Mouse (Mus musculus) forebrain, embryonic 10.5 days (tissue): ENCODE measurements around the gene Pde3a. TPM values are rescaled to one million over a fixed set of nuclear protein-coding genes. Genes with fewer than 3 reads are reported as not detected.

Experiments used
- DNase-seq: peaks from one replicate; pipeline ENCODE4 v3.0.0-alpha.2; 2017; ENCODE audit warnings: low spot score; ENCODE audit errors: extremely low spot score
- H3K27ac ChIP-seq: fragments of 300-500 bp; sonication (generic); 2 replicates; pipeline ENCODE4 v1.5.1; 2016; ENCODE audit warnings: mild to moderate bottlenecking
- H3K27me3 ChIP-seq: fragments of 300-500 bp; sonication (generic); 2 replicates; pipeline ENCODE4 v1.6.1; 2016; ENCODE audit warnings: mild to moderate bottlenecking; ENCODE audit not compliant: poor library complexity, severe bottlenecking
- H3K36me3 ChIP-seq: fragments of 300-500 bp; sonication (generic); replicated peaks from 2 replicates; pipeline ENCODE4 v1.6.1; 2016; ENCODE audit warnings: mild to moderate bottlenecking, moderate library complexity
- H3K4me1 ChIP-seq: fragments of 300-500 bp; sonication (generic); 2 replicates; pipeline ENCODE4 v1.6.1; 2016
- H3K4me3 ChIP-seq: fragments of 300-500 bp; sonication (generic); 2 replicates; pipeline ENCODE4 v1.5.1; 2016; ENCODE audit warnings: mild to moderate bottlenecking, moderate library complexity
- H3K9me3 ChIP-seq: fragments of 300-500 bp; sonication (generic); 2 replicates; pipeline ENCODE4 v1.6.1; 2016; ENCODE audit warnings: mild to moderate bottlenecking, moderate library complexity
- WGBS: fragments of 180-500 bp; shearing (Covaris S2); methylation state at CpG from one replicate; pipeline ENCODE4 v1.1.7; 2016; 5-methylcytosine and 5-hydroxymethylcytosine counted together
- polyA plus RNA-seq: library from polyadenylated mRNA; unstranded; fragments of >200 nt; fragmentation: Nextera tagmentation; extraction: Ambion mirVana; gene quantifications from 2 replicates; pipeline ENCODE4 v1.2.1, GENCODE M21; 2016

Gene Pde3a
- polyA plus RNA-seq, 1 experiment from 2014 or later = 1.3 TPM

DNA sequence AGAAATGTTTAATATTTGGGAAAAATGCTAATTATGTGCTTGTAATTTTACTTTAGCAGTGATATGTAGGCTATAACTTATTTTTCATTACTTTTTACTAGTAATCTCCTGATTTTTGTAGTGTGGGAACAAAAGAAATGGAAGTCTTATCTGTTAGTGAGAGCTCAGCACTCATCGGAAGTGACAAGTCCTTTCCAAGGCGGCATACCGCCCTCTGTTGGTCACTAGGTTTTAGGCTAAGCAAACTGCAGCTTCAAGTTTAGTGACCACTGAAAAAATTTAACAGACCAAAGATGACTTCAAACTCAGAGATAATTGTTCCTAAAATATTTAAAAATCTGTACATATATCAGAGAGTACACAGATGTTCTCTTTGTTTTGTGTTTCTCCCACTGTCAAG lies 198.5 kb downstream of the Pde3a start:
- 10% methylated on average over 3 of the region's 3 CpGs for WGBS
- H3K36me3 ChIP-seq = no peaks in the 10 kb centered on the region
- no peak overlapping the region for H3K27ac ChIP-seq
- peak; percentile 39 for DNase-seq
- H3K4me3 ChIP-seq = no peak overlapping the region
- H3K27me3 ChIP-seq = no peaks in the 10 kb centered on the region
- no peaks in the 10 kb centered on the region for H3K4me1 ChIP-seq
- no peaks in the 10 kb centered on the region for H3K9me3 ChIP-seq

- no peaks in the 10 kb centered on the region for H3K36me3 ChIP-seq
- no peak for DNase-seq
- no peaks in the 10 kb centered on the region for H3K27me3 ChIP-seq
- no peaks in the 10 kb centered on the region for H3K4me1 ChIP-seq
- WGBS = 89% methylated on average over 8 of the region's 8 CpGs
- no peak overlapping the region for H3K4me3 ChIP-seq
- H3K9me3 ChIP-seq = no peaks in the 10 kb centered on the region
- no peak overlapping the region for H3K27ac ChIP-seq
These were observed 199.8 kb downstream of the Pde3a start for GRCm38 (mm10) chr6:141448886-141449285.

DNA sequence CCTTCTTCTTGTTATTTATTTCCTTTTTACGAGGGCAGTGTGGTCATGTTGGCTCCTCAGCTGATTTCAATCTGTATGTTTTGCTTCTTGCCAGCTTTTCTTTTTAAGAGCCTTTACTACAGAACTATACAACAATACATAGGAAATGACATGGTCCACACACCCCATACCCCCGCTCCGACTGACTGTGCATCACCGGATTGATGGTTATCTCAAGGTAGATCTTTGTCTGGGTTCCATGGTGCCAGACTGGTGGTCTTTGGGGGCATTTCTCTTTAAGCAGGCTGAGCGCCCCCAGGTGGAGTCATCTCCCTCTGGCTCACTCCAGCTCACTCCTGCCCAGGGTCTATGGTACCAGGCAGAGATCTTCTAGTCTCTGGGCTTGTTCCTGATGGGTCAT lies 206.3 kb downstream of the Pde3a start:
- no peak overlapping the region for H3K4me3 ChIP-seq
- no peak overlapping the region for H3K27ac ChIP-seq
- no peaks in the 10 kb centered on the region for H3K9me3 ChIP-seq
- DNase-seq = no peak
- no peaks in the 10 kb centered on the region for H3K4me1 ChIP-seq
- H3K27me3 ChIP-seq = no peaks in the 10 kb centered on the region
- H3K36me3 ChIP-seq = no peaks in the 10 kb centered on the region
- 90% methylated on average over 5 of the region's 5 CpGs for WGBS

DNA sequence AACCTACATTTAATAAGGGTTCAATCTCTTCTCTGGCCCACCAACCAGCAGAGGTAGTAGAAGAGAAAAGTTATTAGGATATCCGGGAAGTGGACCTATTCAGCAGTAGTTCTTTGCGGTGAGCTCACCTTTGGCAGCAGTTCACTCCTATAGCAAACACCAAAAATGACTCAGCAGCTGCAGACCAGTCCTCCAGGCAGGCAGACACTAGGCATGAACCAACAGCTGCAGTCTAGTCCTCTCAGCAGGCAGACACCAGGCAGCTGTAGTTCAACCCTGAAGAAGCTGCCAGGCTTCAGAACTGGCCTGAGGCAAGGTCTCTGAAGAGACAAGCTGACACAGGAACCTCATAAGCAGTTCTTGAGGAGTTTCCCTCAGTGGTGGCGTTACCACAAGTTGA lies 207.5 kb downstream of the Pde3a start:
- no peaks in the 10 kb centered on the region for H3K4me1 ChIP-seq
- H3K36me3 ChIP-seq = no peaks in the 10 kb centered on the region
- H3K27ac ChIP-seq = no peak overlapping the region
- no peak overlapping the region for H3K4me3 ChIP-seq
- no peaks in the 10 kb centered on the region for H3K27me3 ChIP-seq
- H3K9me3 ChIP-seq = no peaks in the 10 kb centered on the region
- WGBS = 90% methylated on average over 3 of the region's 3 CpGs
- DNase-seq = no peak

- Histone ChIP-seq H3K9me3 (no peaks in the 10 kb centered on the region), H3K4me1 (no peaks in the 10 kb centered on the region), H3K27ac (no peak overlapping the region), H3K36me3 (no peaks in the 10 kb centered on the region), H3K27me3 (no peaks in the 10 kb centered on the region), H3K4me3 (no peak overlapping the region)
- 89% methylated on average over 2 of the region's 2 CpGs for WGBS
- DNase-seq = no peak
These were observed 221.2 kb downstream of the Pde3a start for GRCm38 (mm10) chr6:141470251-141470650.

GRCm38 (mm10) chr6:141474223-141474622 lies 225.2 kb downstream of the Pde3a start:
- DNase-seq = no peak

GRCm38 (mm10) chr6:141474696-141475095 lies 225.6 kb downstream of the Pde3a start:
- Histone ChIP-seq H3K9me3 (no peaks in the 10 kb centered on the region), H3K27ac (no peak overlapping the region), H3K36me3 (no peaks in the 10 kb centered on the region), H3K4me1 (no peaks in the 10 kb centered on the region), H3K27me3 (no peaks in the 10 kb centered on the region), H3K4me3 (no peak overlapping the region)
- no peak for DNase-seq
- WGBS = 78% methylated on average over 3 of the region's 3 CpGs

More at GRCm38 (mm10) chr6:141474223-141474622, 225.2 kb downstream of the Pde3a start:
- H3K4me1 ChIP-seq = no peaks in the 10 kb centered on the region
- no peaks in the 10 kb centered on the region for H3K36me3 ChIP-seq
- no peak overlapping the region for H3K4me3 ChIP-seq
- H3K27ac ChIP-seq = no peak overlapping the region
- no peaks in the 10 kb centered on the region for H3K27me3 ChIP-seq
- H3K9me3 ChIP-seq = no peaks in the 10 kb centered on the region
- 77% methylated on average over 2 of the region's 2 CpGs for WGBS

DNA sequence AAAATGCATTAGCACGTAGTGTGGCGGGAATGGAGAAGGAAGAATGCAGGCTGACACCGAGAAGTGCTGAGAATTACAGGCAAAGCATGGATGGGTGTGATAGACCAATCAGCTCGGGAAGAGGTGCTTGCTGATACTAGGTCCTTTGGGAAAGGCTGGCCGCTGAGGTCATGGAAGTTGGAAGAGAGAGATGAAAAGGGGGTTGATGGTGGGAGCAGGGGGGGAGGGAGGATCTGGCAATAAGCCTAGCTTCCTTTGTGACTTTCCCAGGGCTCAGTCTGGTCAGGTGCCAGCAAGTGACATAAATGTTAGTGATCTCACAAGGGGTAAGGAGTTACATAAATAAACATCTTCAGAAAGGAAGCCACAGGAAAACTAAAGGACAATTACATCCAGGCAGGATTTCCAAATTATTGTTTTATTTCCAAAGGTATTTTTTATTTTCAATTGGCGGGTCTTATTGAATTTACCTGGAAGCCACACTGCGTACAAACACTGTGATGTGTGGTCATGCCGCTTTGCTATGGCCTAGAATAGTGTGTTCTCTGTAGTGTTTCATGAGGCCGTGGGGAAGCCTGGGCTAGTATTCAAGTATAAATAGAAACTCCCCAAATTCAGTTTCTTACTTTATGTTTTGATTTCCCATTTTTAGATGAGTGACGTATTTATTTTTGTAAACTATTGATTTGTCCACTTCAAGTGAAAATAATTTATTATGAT lies 236.4 kb downstream of the Pde3a start:
- 81% methylated on average over 10 of the region's 10 CpGs for WGBS

DNA sequence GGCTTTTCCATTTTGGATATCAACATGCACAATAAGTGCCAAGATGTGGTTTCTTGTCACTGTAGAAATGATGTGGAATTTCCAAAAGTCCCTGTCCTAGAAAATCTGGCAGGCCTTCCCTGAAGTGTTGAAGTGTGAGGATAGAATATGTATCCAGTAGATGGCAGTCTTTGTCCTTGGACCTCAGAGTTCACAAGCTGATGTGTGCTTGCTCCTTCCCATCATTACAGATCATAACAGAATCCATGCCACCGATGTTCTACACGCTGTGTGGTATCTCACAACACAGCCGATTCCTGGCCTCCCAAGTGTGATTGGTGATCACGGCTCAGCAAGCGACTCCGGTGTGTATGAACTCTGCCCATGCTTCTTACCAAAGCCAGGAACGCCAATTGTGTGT lies 238.2 kb downstream of the Pde3a start:
- 74% methylated on average over 7 of the region's 7 CpGs for WGBS
- Histone ChIP-seq H3K27me3 (peaks cover 6% of the 10 kb centered on the region; the same call in 1 of the 2 replicates), H3K4me1 (peaks cover 4% of the 10 kb centered on the region; the same call in 1 of the 2 replicates), H3K36me3 (no peaks in the 10 kb centered on the region), H3K27ac (no peak overlapping the region), H3K4me3 (no peak overlapping the region), H3K9me3 (no peaks in the 10 kb centered on the region)
- DNase-seq = no peak

More for the DNA sequence above, 236.4 kb downstream of the Pde3a start:
- no peak for DNase-seq
- Histone ChIP-seq H3K27me3 (no peaks in the 10 kb centered on the region), H3K27ac (no peak overlapping the region), H3K4me3 (no peak overlapping the region), H3K36me3 (no peaks in the 10 kb centered on the region), H3K9me3 (no peaks in the 10 kb centered on the region), H3K4me1 (peaks cover 4% of the 10 kb centered on the region; the same call in 1 of the 2 replicates)

GRCm38 (mm10) chr6:141488619-141489018 lies 239.6 kb downstream of the Pde3a start:
- Histone ChIP-seq H3K4me1 (peaks cover 4% of the 10 kb centered on the region; the same call in 1 of the 2 replicates), H3K36me3 (no peaks in the 10 kb centered on the region), H3K9me3 (no peaks in the 10 kb centered on the region), H3K27me3 (peaks cover 18% of the 10 kb centered on the region), H3K27ac (no peak overlapping the region), H3K4me3 (no peak overlapping the region)
- DNase-seq = peak; percentile 65
- 19% methylated on average over 11 of the region's 11 CpGs for WGBS

DNA sequence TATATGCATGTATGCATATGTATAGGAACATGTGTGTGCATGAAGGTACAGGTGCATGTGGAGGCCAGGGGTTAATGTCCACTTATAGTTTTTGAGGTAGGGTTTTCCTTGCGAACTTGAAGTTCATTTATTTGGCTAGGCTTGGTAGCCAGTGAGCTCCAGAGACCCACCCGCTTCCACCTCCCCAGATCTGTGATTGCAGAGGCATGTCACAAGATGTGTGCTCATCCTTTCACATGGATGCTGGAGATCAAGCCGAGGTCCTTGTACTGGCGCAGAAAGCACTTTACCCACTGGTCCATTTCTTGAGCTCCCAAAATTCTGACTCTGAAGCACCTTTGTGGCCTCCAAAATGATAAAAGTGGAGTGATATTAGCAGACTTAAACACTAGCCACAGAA lies 245.8 kb downstream of the Pde3a start:
- peak overlapping the region; percentile 78 for H3K27ac ChIP-seq
- DNase-seq = no peak
- H3K4me3 ChIP-seq = no peak overlapping the region
- 69% methylated on average over 4 of the region's 4 CpGs for WGBS
- peaks cover 35% of the 10 kb centered on the region for H3K27me3 ChIP-seq
- no peaks in the 10 kb centered on the region for H3K9me3 ChIP-seq
- peaks cover 34% of the 10 kb centered on the region for H3K4me1 ChIP-seq
- no peaks in the 10 kb centered on the region for H3K36me3 ChIP-seq

- Histone ChIP-seq H3K36me3 (no peaks in the 10 kb centered on the region), H3K27ac (peak overlapping the region; percentile 78), H3K9me3 (no peaks in the 10 kb centered on the region), H3K4me1 (peaks cover 34% of the 10 kb centered on the region), H3K27me3 (peaks cover 35% of the 10 kb centered on the region), H3K4me3 (no peak overlapping the region)
- 12% methylated on average over 13 of the region's 13 CpGs for WGBS
- peak; percentile 71 for DNase-seq
These were observed 246.8 kb downstream of the Pde3a start for GRCm38 (mm10) chr6:141495634-141496418.

DNA sequence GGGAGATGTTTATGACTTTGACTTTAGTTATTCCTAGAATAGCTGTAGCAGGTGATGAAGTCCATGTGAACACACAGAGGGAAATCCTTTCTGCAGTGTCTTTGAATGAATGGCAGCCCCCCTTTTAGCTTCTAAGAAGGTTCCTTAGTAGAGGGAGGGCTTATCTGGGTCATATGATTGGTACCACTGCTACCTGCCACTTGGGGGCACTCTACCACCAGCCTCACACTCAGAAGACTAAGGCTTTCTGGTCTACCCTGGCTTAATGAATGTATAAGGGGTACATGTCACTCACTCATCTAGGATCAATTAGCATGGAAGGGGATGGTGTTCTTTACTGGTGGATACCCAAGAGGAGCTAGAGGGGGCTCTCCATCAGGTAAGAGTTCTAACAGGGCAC lies 250.4 kb downstream of the Pde3a start:
- peaks cover 11% of the 10 kb centered on the region; the same call in 1 of the 2 replicates for H3K27me3 ChIP-seq
- DNase-seq = no peak
- H3K4me1 ChIP-seq = peaks cover 26% of the 10 kb centered on the region
- H3K9me3 ChIP-seq = no peaks in the 10 kb centered on the region
- H3K4me3 ChIP-seq = no peak overlapping the region
- H3K36me3 ChIP-seq = no peaks in the 10 kb centered on the region
- H3K27ac ChIP-seq = no peak overlapping the region
